Mouse (Mus musculus): ENCODE results near the gene Pde4c. TPM values are rescaled to one million over a fixed set of nuclear protein-coding genes. Genes with fewer than 3 reads are reported as not detected.

Gene Pde4c
- polyA plus RNA-seq, 1 experiment from 2014 or later: 0.19 TPM

- Histone ChIP-seq H3K27ac (peak overlapping the region; percentile 98), H3K4me1 (replicated peaks) (peaks cover 58% of the 10 kb centered on the region), H3K4me3 (peak overlapping the region; percentile 87), H3K36me3 (no peaks in the 10 kb centered on the region; the same call in 1 of the 2 replicates), H3K4me2 (peak overlapping the region; percentile 77), H3K9ac (peak overlapping the region; percentile 64), H3K27me3 (no peaks in the 10 kb centered on the region), H3K9me3 (replicated peaks) (no peaks in the 10 kb centered on the region)
- 67% methylated on average over 12 of the region's 12 CpGs for WGBS
- no peak for ATAC-seq (replicated peaks; ENCODE audit: insufficient number of reproducible peaks, insufficient read depth, low FRiP score, low read depth)
Measured at GRCm38 (mm10) chr8:70697366-70698250, 25.9 kb upstream of the Pde4c start.

GRCm38 (mm10) chr8:70698310-70699109 is 25.0 kb upstream of the Pde4c start, which contains the start of gene Jund:
Gene Jund, plus strand, starts transcription at chr8:70698949.
- WGBS: under 1% methylated on average over 63 of the region's 69 CpGs

GRCm38 (mm10) chr8:70699116-70699833 is 24.2 kb upstream of the Pde4c start:
- under 1% methylated on average over 86 of the region's 89 CpGs for WGBS
- ATAC-seq (replicated peaks; ENCODE audit: insufficient number of reproducible peaks, insufficient read depth, low FRiP score, low read depth): peak; percentile 4; the same call in 1 of the 2 replicates
- no peaks in the 10 kb centered on the region for H3K9me3 ChIP-seq (replicated peaks)

More at GRCm38 (mm10) chr8:70698310-70699109, 25.0 kb upstream of the Pde4c start, which contains the start of gene Jund:
- no peaks in the 10 kb centered on the region for H3K9me3 ChIP-seq (replicated peaks)
- peak within 1 kb of the TSS; percentile 96 for H3K9ac ChIP-seq
- ATAC-seq (replicated peaks; ENCODE audit: insufficient number of reproducible peaks, insufficient read depth, low FRiP score, low read depth): peak; percentile 90
- peaks cover 62% of the 10 kb centered on the region for H3K4me1 ChIP-seq (replicated peaks)
- H3K36me3 ChIP-seq: no peaks in the 10 kb centered on the region; the same call in 1 of the 2 replicates
- peak within 1 kb of the TSS; percentile 77 for H3K4me2 ChIP-seq
- no peaks in the 10 kb centered on the region for H3K27me3 ChIP-seq
- peak within 1 kb of the TSS; percentile 87 for H3K4me3 ChIP-seq
- H3K27ac ChIP-seq: peak within 1 kb of the TSS; percentile 98

GRCm38 (mm10) chr8:70699834-70700554 is 23.5 kb upstream of the Pde4c start:
- Histone ChIP-seq H3K4me3 (peak overlapping the region; percentile 87), H3K4me1 (replicated peaks) (peaks cover 58% of the 10 kb centered on the region), H3K4me2 (peak overlapping the region; percentile 77), H3K36me3 (no peaks in the 10 kb centered on the region; the same call in 1 of the 2 replicates), H3K9me3 (replicated peaks) (no peaks in the 10 kb centered on the region), H3K27ac (peak overlapping the region; percentile 98), H3K9ac (peak overlapping the region; percentile 96), H3K27me3 (no peaks in the 10 kb centered on the region)
- WGBS: under 1% methylated on average over 59 of the region's 59 CpGs
- ATAC-seq (replicated peaks; ENCODE audit: insufficient number of reproducible peaks, insufficient read depth, low FRiP score, low read depth): no peak

More at GRCm38 (mm10) chr8:70699116-70699833, 24.2 kb upstream of the Pde4c start:
- Histone ChIP-seq H3K27ac (peak overlapping the region; percentile 98), H3K4me3 (peak overlapping the region; percentile 87), H3K4me2 (peak overlapping the region; percentile 77), H3K36me3 (no peaks in the 10 kb centered on the region; the same call in 1 of the 2 replicates), H3K27me3 (no peaks in the 10 kb centered on the region), H3K9ac (peak overlapping the region; percentile 96), H3K4me1 (replicated peaks) (peaks cover 58% of the 10 kb centered on the region)

- H3K4me1 ChIP-seq (replicated peaks): peaks cover 52% of the 10 kb centered on the region
- ATAC-seq (replicated peaks; ENCODE audit: insufficient number of reproducible peaks, insufficient read depth, low FRiP score, low read depth): no peak
- under 1% methylated on average over 19 of the region's 20 CpGs for WGBS
- H3K4me3 ChIP-seq: peak overlapping the region; percentile 87
- H3K9me3 ChIP-seq (replicated peaks): no peaks in the 10 kb centered on the region
- peak overlapping the region; percentile 77 for H3K4me2 ChIP-seq
- no peaks in the 10 kb centered on the region for H3K27me3 ChIP-seq
- H3K27ac ChIP-seq: peak overlapping the region; percentile 98
- no peaks in the 10 kb centered on the region; the same call in 1 of the 2 replicates for H3K36me3 ChIP-seq
- H3K9ac ChIP-seq: peak overlapping the region; percentile 96
Measured at GRCm38 (mm10) chr8:70700555-70700922, 23.0 kb upstream of the Pde4c start.

GRCm38 (mm10) chr8:70701048-70701981 is 22.2 kb upstream of the Pde4c start:
- peaks cover 45% of the 10 kb centered on the region for H3K4me1 ChIP-seq (replicated peaks)
- no peak for ATAC-seq (replicated peaks; ENCODE audit: insufficient number of reproducible peaks, insufficient read depth, low FRiP score, low read depth)
- H3K4me2 ChIP-seq: peak overlapping the region; percentile 77
- peak overlapping the region; percentile 87 for H3K4me3 ChIP-seq
- no peaks in the 10 kb centered on the region for H3K27me3 ChIP-seq
- WGBS: 50% methylated on average over 10 of the region's 10 CpGs
- no peaks in the 10 kb centered on the region for H3K9me3 ChIP-seq (replicated peaks)
- peak overlapping the region; percentile 98 for H3K27ac ChIP-seq
- no peaks in the 10 kb centered on the region; the same call in 1 of the 2 replicates for H3K36me3 ChIP-seq
- peak overlapping the region; percentile 96 for H3K9ac ChIP-seq

GRCm38 (mm10) chr8:70701982-70702841 is 21.3 kb upstream of the Pde4c start:
- H3K4me3 ChIP-seq: no peak overlapping the region
- H3K4me1 ChIP-seq (replicated peaks): peaks cover 37% of the 10 kb centered on the region
- no peaks in the 10 kb centered on the region for H3K9me3 ChIP-seq (replicated peaks)
- H3K9ac ChIP-seq: no peak overlapping the region
- no peak for ATAC-seq (replicated peaks; ENCODE audit: insufficient number of reproducible peaks, insufficient read depth, low FRiP score, low read depth)
- peak overlapping the region; percentile 40 for H3K27ac ChIP-seq
- peak overlapping the region; percentile 77; the same call in 1 of the 2 replicates for H3K4me2 ChIP-seq
- H3K36me3 ChIP-seq: no peaks in the 10 kb centered on the region; the same call in 1 of the 2 replicates
- no peaks in the 10 kb centered on the region for H3K27me3 ChIP-seq
- WGBS: 58% methylated on average over 2 of the region's 2 CpGs

- no peak overlapping the region for H3K4me3 ChIP-seq
- no peaks in the 10 kb centered on the region for H3K27me3 ChIP-seq
- no peaks in the 10 kb centered on the region for H3K9me3 ChIP-seq (replicated peaks)
- H3K36me3 ChIP-seq: no peaks in the 10 kb centered on the region; the same call in 1 of the 2 replicates
- 60% methylated on average over 3 of the region's 3 CpGs for WGBS
- H3K4me1 ChIP-seq (replicated peaks): peaks cover 31% of the 10 kb centered on the region
- H3K27ac ChIP-seq: peak overlapping the region; percentile 40; the same call in 1 of the 2 replicates
- H3K9ac ChIP-seq: no peak overlapping the region
- ATAC-seq (replicated peaks; ENCODE audit: insufficient number of reproducible peaks, insufficient read depth, low FRiP score, low read depth): no peak
- H3K4me2 ChIP-seq: no peak overlapping the region
Measured at GRCm38 (mm10) chr8:70702842-70703182, 20.7 kb upstream of the Pde4c start.

GRCm38 (mm10) chr8:70703287-70703686 is 20.2 kb upstream of the Pde4c start, which contains the start of gene Iqcn:
Gene Iqcn, plus strand, starts transcription at chr8:70703457.
- WGBS: 92% methylated on average over 3 of the region's 3 CpGs
- Histone ChIP-seq H3K4me2 (peak within 1 kb of the TSS; percentile 77; the same call in 1 of the 2 replicates), H3K4me1 (replicated peaks) (peaks cover 26% of the 10 kb centered on the region), H3K36me3 (no peaks in the 10 kb centered on the region; the same call in 1 of the 2 replicates), H3K9me3 (replicated peaks) (no peaks in the 10 kb centered on the region), H3K27ac (peak within 1 kb of the TSS; percentile 40), H3K9ac (no peak within 1 kb of the TSS), H3K27me3 (no peaks in the 10 kb centered on the region), H3K4me3 (no peak within 1 kb of the TSS)
- ATAC-seq (replicated peaks; ENCODE audit: insufficient number of reproducible peaks, insufficient read depth, low FRiP score, low read depth): no peak
